Mouse (Mus musculus) cortical plate, adult 2 months (tissue): Measurements from ENCODE around the gene Fam129b. TPM values are rescaled to one million over a fixed set of nuclear protein-coding genes. Genes with fewer than 3 reads are reported as not detected.

ENCODE experiments used
- H3K27ac ChIP-seq: fragments of 200-500 bp; 2 replicates; pipeline ENCODE4 v1.5.1; 2012; ENCODE audit warnings: low read length, control low read depth, inconsistent platforms; ENCODE audit not compliant: insufficient read depth
- H3K4me1 ChIP-seq: fragments of 200-500 bp; 2 replicates; pipeline ENCODE4 v1.6.1; 2011; ENCODE audit warnings: low read length; ENCODE audit not compliant: control insufficient read depth, insufficient read depth
- H3K4me3 ChIP-seq: fragments of 200-500 bp; 2 replicates; pipeline ENCODE4 v1.5.1; 2011; ENCODE audit warnings: mild to moderate bottlenecking, low read length, control low read depth; ENCODE audit not compliant: insufficient read depth
- CTCF ChIP-seq: fragments of 200-500 bp; IDR thresholded peaks from 2 replicates; pipeline ENCODE4 v1.5.1; 2011; ENCODE audit warnings: mild to moderate bottlenecking, control low read depth, low read length; ENCODE audit not compliant: insufficient read depth; ENCODE audit errors: extremely low read depth
- POLR2A ChIP-seq: fragments of 200-500 bp; IDR thresholded peaks from 2 replicates; pipeline ENCODE4 v1.6.1; 2011; ENCODE audit warnings: mild to moderate bottlenecking, low read length, control low read depth; ENCODE audit not compliant: insufficient read depth; ENCODE audit errors: extremely low read depth
- polyA plus RNA-seq: library from polyadenylated mRNA; depleted of rRNA; stranded (reverse); fragments of >200 nt; gene quantifications from 2 replicates; pipeline ENCODE4 v1.2.3, GENCODE M21; 2012

Fam129b gene
- polyA plus RNA-seq, 1 experiment, result 29.0 TPM

GRCm38 (mm10) chr2:32876490-32877302, 782 bp downstream of the Fam129b start:
- TF ChIP-seq CTCF (no peak), POLR2A (no peak)

DNA sequence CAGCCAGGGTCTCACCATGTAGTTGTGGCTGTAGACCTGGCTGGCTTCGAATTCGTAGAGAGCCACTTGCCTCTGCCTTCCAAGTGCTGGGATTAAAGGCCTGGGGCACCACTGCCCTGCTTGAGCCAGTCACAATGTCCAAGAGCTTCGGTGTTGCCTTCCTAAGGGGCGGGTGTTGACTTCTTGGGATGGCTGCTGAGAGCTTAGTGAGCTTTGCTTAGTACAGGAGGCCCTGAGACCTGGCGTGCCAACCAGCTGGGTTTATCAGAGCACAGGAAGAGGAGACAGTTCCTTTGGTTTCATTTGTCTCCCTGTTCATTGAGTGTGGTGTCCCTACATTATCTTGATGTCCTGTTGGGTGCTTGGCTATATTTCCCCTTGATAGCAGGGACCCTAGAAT, 1.4 kb downstream of the Fam129b start:
- H3K4me3 ChIP-seq, result peak overlapping the region; percentile 68
- H3K4me1 ChIP-seq, result peaks cover 10% of the 10 kb centered on the region; the same call in 1 of the 2 replicates
- TF ChIP-seq CTCF (no peak), POLR2A (no peak)
- peak overlapping the region; percentile 49; the same call in 1 of the 2 replicates for H3K27ac ChIP-seq

More at GRCm38 (mm10) chr2:32876490-32877302, 782 bp downstream of the Fam129b start:
- Histone ChIP-seq H3K4me1 (peaks cover 8% of the 10 kb centered on the region; the same call in 1 of the 2 replicates), H3K4me3 (peak overlapping the region; percentile 68), H3K27ac (peak overlapping the region; percentile 49)

DNA sequence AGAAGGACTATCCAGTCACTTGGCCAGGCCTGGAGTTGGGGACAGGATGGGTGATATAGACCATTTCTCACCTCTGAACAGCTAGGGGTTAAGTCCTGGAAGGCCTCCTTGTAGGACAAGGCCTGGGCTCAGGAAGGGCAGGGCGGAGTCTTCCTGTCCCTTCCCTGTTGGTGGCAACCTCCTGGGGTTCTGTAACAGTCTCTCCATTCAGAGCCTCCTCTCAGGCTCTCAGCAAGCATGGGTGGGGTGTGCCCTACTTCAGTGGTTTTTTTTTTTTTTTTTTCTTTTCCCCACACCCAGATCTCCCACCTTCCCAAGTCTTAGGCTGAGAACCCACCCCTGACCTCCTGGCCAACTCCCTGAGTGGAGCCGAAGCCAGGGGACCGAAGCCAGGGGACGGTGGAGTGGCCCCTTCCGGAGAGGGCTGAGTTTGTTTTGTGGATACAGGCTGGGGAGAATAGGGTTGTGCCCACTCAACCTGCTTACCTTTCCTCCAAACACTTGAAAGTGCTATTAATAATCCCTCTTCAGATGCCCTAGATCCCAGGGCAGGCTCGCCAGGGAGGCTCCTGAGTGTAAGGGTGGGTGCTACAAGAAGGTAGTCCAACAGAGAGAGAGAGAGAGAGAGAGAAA, 2.0 kb downstream of the Fam129b start:
- peaks cover 10% of the 10 kb centered on the region; the same call in 1 of the 2 replicates for H3K4me1 ChIP-seq
- peak overlapping the region; percentile 68 for H3K4me3 ChIP-seq
- H3K27ac ChIP-seq, result peak overlapping the region; percentile 49; the same call in 1 of the 2 replicates
- no peak for TF ChIP-seq CTCF
- no peak for TF ChIP-seq POLR2A

DNA sequence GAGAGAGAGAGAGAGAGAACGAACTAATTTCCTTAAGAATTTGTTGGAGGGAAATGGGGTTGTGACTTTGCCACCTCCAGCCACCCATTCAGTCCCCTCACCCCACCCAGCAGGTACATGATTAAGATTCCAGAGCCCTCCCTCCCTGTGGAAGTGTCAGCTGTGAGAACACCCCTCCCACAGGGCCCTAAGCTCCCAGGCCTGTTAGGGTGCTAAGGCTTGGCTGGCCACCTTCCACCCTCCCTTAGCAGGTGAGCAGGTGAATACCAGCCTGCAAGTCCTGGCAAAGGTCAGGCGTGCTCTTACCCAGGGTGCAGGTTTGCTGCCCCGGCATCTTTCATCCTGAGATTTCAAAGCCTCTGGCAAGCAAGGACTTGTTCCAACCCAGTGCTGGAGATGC, 2.5 kb downstream of the Fam129b start:
- peak overlapping the region; percentile 68; the same call in 1 of the 2 replicates for H3K4me3 ChIP-seq
- no peak overlapping the region for H3K27ac ChIP-seq
- no peak for TF ChIP-seq POLR2A
- TF ChIP-seq CTCF, result no peak
- H3K4me1 ChIP-seq, result peaks cover 10% of the 10 kb centered on the region; the same call in 1 of the 2 replicates

GRCm38 (mm10) chr2:32879593-32879992, 3.7 kb downstream of the Fam129b start:
- peaks cover 14% of the 10 kb centered on the region for H3K4me1 ChIP-seq
- H3K27ac ChIP-seq, result no peak overlapping the region
- H3K4me3 ChIP-seq, result no peak overlapping the region

GRCm38 (mm10) chr2:32881054-32881453, 5.1 kb downstream of the Fam129b start:
- peak overlapping the region; percentile 60 for H3K27ac ChIP-seq
- no peak for TF ChIP-seq CTCF
- TF ChIP-seq POLR2A, result no peak
- no peak overlapping the region for H3K4me3 ChIP-seq
- H3K4me1 ChIP-seq, result peaks cover 12% of the 10 kb centered on the region

More at GRCm38 (mm10) chr2:32879593-32879992, 3.7 kb downstream of the Fam129b start:
- TF ChIP-seq CTCF (no peak), POLR2A (no peak)

GRCm38 (mm10) chr2:32881723-32882122, 5.8 kb downstream of the Fam129b start:
- H3K27ac ChIP-seq, result peak overlapping the region; percentile 60; the same call in 1 of the 2 replicates
- H3K4me3 ChIP-seq, result no peak overlapping the region
- no peak for TF ChIP-seq POLR2A
- TF ChIP-seq CTCF, result no peak
- H3K4me1 ChIP-seq, result peaks cover 12% of the 10 kb centered on the region

GRCm38 (mm10) chr2:32882283-32883043, 6.5 kb downstream of the Fam129b start:
- peaks cover 12% of the 10 kb centered on the region for H3K4me1 ChIP-seq
- peak overlapping the region; percentile 6; the same call in 1 of the 2 replicates for H3K27ac ChIP-seq
- TF ChIP-seq CTCF, result no peak
- TF ChIP-seq POLR2A, result no peak
- no peak overlapping the region for H3K4me3 ChIP-seq

- Histone ChIP-seq H3K4me1 (peaks cover 14% of the 10 kb centered on the region), H3K4me3 (no peak overlapping the region), H3K27ac (no peak overlapping the region)
- TF ChIP-seq CTCF (no peak), POLR2A (no peak)
Observed at GRCm38 (mm10) chr2:32884745-32885144, 8.8 kb downstream of the Fam129b start.

DNA sequence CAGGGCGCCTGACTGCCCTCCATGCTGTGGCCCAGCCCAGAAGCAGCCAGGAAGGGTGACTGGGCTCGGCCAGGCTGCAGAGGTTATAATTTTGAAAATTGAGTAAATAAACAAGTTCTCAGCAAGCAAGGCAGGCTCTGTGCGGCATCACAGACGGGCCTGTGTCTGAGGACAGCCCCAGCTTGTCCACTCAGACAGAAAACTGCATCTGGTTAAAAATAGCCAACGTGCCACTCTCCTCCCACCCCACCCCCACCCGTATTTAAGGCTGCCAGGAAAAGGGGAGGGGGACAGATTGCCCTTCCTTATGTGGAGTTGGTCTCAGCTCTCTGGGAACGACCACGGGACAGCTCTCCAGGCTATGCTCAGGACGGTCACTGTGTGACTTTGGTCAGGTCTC, 12.1 kb downstream of the Fam129b start:
- Histone ChIP-seq H3K27ac (no peak overlapping the region), H3K4me3 (no peak overlapping the region)

More for the DNA sequence above, 12.1 kb downstream of the Fam129b start:
- TF ChIP-seq CTCF (no peak), POLR2A (no peak)
- H3K4me1 ChIP-seq, result peaks cover 5% of the 10 kb centered on the region
